Mouse (Mus musculus): ENCODE measurements around the gene Hip1r. TPM values are rescaled to one million over a fixed set of nuclear protein-coding genes. Genes with fewer than 3 reads are reported as not detected.

Hip1r gene
- total and polyA plus RNA-seq, 3 experiments: 7.9 to 21.7 (median 14.9) TPM

DNA sequence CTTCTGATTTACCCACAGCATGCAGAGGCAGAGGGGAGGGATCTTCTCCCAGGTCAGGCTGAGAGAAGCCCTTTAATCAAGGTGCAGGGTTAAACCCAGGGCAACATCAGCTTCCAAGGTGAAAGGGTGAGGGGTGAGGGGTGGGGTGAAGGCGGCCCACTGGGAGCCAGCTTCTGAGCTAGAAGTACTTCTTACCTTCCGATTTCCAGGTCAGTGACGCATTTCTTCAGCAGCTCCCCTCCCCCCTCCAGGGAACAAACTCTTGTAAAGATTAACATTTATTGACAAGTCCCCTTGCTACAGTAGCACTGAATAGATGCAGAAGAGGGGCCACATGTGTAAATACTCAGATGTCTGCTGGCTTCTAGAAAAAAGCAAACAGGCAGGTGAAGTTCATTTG is 3.8 kb downstream of the Hip1r start:
- Histone ChIP-seq H3K4me3 (ENCODE audit: low read depth, low read length) (no peak overlapping the region), H3K36me3 (replicated peaks) (peaks cover 43% of the 10 kb centered on the region), H3K4me1 (ENCODE audit: insufficient read depth, low read depth, low read length) (peaks cover 32% of the 10 kb centered on the region), H3K27me3 (ENCODE audit: insufficient read depth, low read length) (peaks cover 9% of the 10 kb centered on the region), H3K9me3 (replicated peaks) (no peaks in the 10 kb centered on the region)
- ATAC-seq (ENCODE audit: extremely low read depth, insufficient number of reproducible peaks, low FRiP score, poor library complexity, severe bottlenecking) (no peak), DNase-seq (ENCODE audit: low spot score) (no peak)
- TF ChIP-seq POLR2AphosphoS5 (IDR thresholded peaks at IDR 0.05; ENCODE audit: insufficient replicate concordance, low read depth, low read length) (no peak), CTCF (IDR thresholded peaks at IDR 0.05; ENCODE audit: low read depth, low read length) (no peak)

DNA sequence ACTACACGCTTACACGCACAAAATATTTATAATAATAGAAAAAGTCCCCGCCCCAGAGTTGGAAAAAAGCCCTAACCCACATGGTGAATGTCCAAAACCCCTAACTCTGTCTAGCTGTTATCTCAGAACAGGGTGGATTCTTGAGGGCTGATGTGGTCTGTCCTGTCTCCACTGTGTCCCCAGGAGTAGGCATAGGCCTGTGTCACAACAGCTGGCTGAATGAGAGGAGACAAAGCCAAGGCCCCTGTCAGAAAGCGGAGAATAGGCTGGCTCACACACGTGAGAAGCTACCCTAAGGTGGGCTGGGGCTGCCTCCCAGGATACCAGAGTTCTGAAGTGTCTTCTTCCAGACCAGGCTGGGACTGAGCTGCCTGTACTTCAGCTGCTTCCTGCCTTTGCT is 4.7 kb downstream of the Hip1r start:
- TF ChIP-seq POLR2AphosphoS5 (IDR thresholded peaks at IDR 0.05; ENCODE audit: insufficient replicate concordance, low read depth, low read length): no peak
- TF ChIP-seq GATA1 (IDR thresholded peaks at IDR 0.05; ENCODE audit: borderline replicate concordance, low read length): no peak
- no peak for TF ChIP-seq CTCF (IDR thresholded peaks at IDR 0.05; ENCODE audit: low read depth, low read length)
- TF ChIP-seq TAL1 (conservative IDR thresholded peaks at IDR 0.05; ENCODE audit: low read depth, low read length): no peak
- no peak for TF ChIP-seq GATA2 (IDR thresholded peaks at IDR 0.05; ENCODE audit: borderline replicate concordance, low read depth, low read length)
- DNase-seq (ENCODE audit: low spot score) (no peak), ATAC-seq (ENCODE audit: extremely low read depth, insufficient number of reproducible peaks, low FRiP score, poor library complexity, severe bottlenecking) (no peak)
- Histone ChIP-seq H3K4me1 (ENCODE audit: insufficient read depth, low read depth, low read length) (peaks cover 36% of the 10 kb centered on the region), H3K36me3 (replicated peaks) (peaks cover 43% of the 10 kb centered on the region), H3K4me3 (ENCODE audit: low read depth, low read length) (no peak overlapping the region), H3K9me3 (replicated peaks) (no peaks in the 10 kb centered on the region), H3K27me3 (ENCODE audit: insufficient read depth, low read length) (peaks cover 2% of the 10 kb centered on the region; the same call in 1 of the 2 replicates)

- no peak for DNase-seq (ENCODE audit: low spot score)
- peaks cover 28% of the 10 kb centered on the region for H3K4me1 ChIP-seq (ENCODE audit: insufficient read depth, low read depth, low read length)
- no peak for TF ChIP-seq GATA2 (IDR thresholded peaks at IDR 0.05; ENCODE audit: borderline replicate concordance, low read depth, low read length)
- TF ChIP-seq POLR2AphosphoS5 (IDR thresholded peaks at IDR 0.05; ENCODE audit: insufficient replicate concordance, low read depth, low read length): no peak
- TF ChIP-seq GATA1 (IDR thresholded peaks at IDR 0.05; ENCODE audit: borderline replicate concordance, low read length): no peak
- TF ChIP-seq TAL1 (conservative IDR thresholded peaks at IDR 0.05; ENCODE audit: low read depth, low read length): no peak
- TF ChIP-seq CTCF (IDR thresholded peaks at IDR 0.05; ENCODE audit: low read depth, low read length): no peak
- no peaks in the 10 kb centered on the region; the same call in 1 of the 2 replicates for H3K27me3 ChIP-seq (ENCODE audit: insufficient read depth, low read length)
- no peak overlapping the region for H3K4me3 ChIP-seq (ENCODE audit: low read depth, low read length)
- H3K36me3 ChIP-seq (replicated peaks): peaks cover 48% of the 10 kb centered on the region
- ATAC-seq (ENCODE audit: extremely low read depth, insufficient number of reproducible peaks, low FRiP score, poor library complexity, severe bottlenecking): no peak
- no peaks in the 10 kb centered on the region for H3K9me3 ChIP-seq (replicated peaks)
Measured at GRCm38 (mm10) chr5:123979221-123979979, 6.0 kb downstream of the Hip1r start.

- Histone ChIP-seq H3K36me3 (replicated peaks) (peaks cover 52% of the 10 kb centered on the region), H3K4me1 (ENCODE audit: insufficient read depth, low read depth, low read length) (peaks cover 25% of the 10 kb centered on the region), H3K9me3 (replicated peaks) (no peaks in the 10 kb centered on the region), H3K27me3 (ENCODE audit: insufficient read depth, low read length) (no peaks in the 10 kb centered on the region; the same call in 1 of the 2 replicates), H3K4me3 (ENCODE audit: low read depth, low read length) (no peak overlapping the region)
- ATAC-seq (ENCODE audit: extremely low read depth, insufficient number of reproducible peaks, low FRiP score, poor library complexity, severe bottlenecking) (no peak), DNase-seq (ENCODE audit: low spot score) (no peak)
- no peak for TF ChIP-seq CTCF (IDR thresholded peaks at IDR 0.05; ENCODE audit: low read depth, low read length)
- no peak for TF ChIP-seq GATA2 (IDR thresholded peaks at IDR 0.05; ENCODE audit: borderline replicate concordance, low read depth, low read length)
- no peak for TF ChIP-seq GATA1 (IDR thresholded peaks at IDR 0.05; ENCODE audit: borderline replicate concordance, low read length)
- TF ChIP-seq TAL1 (conservative IDR thresholded peaks at IDR 0.05; ENCODE audit: low read depth, low read length): no peak
- no peak for TF ChIP-seq POLR2AphosphoS5 (IDR thresholded peaks at IDR 0.05; ENCODE audit: insufficient replicate concordance, low read depth, low read length)
Measured at GRCm38 (mm10) chr5:123979980-123980369, 6.5 kb downstream of the Hip1r start.

- Histone ChIP-seq H3K9me3 (replicated peaks) (no peaks in the 10 kb centered on the region), H3K36me3 (replicated peaks) (peaks cover 57% of the 10 kb centered on the region), H3K4me1 (ENCODE audit: insufficient read depth, low read depth, low read length) (peaks cover 18% of the 10 kb centered on the region), H3K27me3 (ENCODE audit: insufficient read depth, low read length) (no peaks in the 10 kb centered on the region; the same call in 1 of the 2 replicates), H3K4me3 (ENCODE audit: low read depth, low read length) (no peak overlapping the region)
- ATAC-seq (ENCODE audit: extremely low read depth, insufficient number of reproducible peaks, low FRiP score, poor library complexity, severe bottlenecking) (no peak), DNase-seq (ENCODE audit: low spot score) (no peak)
- TF ChIP-seq POLR2AphosphoS5 (IDR thresholded peaks at IDR 0.05; ENCODE audit: insufficient replicate concordance, low read depth, low read length) (no peak), GATA2 (IDR thresholded peaks at IDR 0.05; ENCODE audit: borderline replicate concordance, low read depth, low read length) (no peak), TAL1 (conservative IDR thresholded peaks at IDR 0.05; ENCODE audit: low read depth, low read length) (no peak), CTCF (IDR thresholded peaks at IDR 0.05; ENCODE audit: low read depth, low read length) (no peak), GATA1 (IDR thresholded peaks at IDR 0.05; ENCODE audit: borderline replicate concordance, low read length) (no peak)
Measured at GRCm38 (mm10) chr5:123980521-123981249, 7.3 kb downstream of the Hip1r start.

- Histone ChIP-seq H3K36me3 (replicated peaks) (peaks cover 56% of the 10 kb centered on the region), H3K27me3 (ENCODE audit: insufficient read depth, low read length) (no peaks in the 10 kb centered on the region; the same call in 1 of the 2 replicates), H3K4me1 (ENCODE audit: insufficient read depth, low read depth, low read length) (peaks cover 12% of the 10 kb centered on the region), H3K9me3 (replicated peaks) (no peaks in the 10 kb centered on the region), H3K4me3 (ENCODE audit: low read depth, low read length) (no peak overlapping the region)
- DNase-seq (ENCODE audit: low spot score) (no peak), ATAC-seq (ENCODE audit: extremely low read depth, insufficient number of reproducible peaks, low FRiP score, poor library complexity, severe bottlenecking) (no peak)
- TF ChIP-seq POLR2AphosphoS5 (IDR thresholded peaks at IDR 0.05; ENCODE audit: insufficient replicate concordance, low read depth, low read length): no peak
- no peak for TF ChIP-seq TAL1 (conservative IDR thresholded peaks at IDR 0.05; ENCODE audit: low read depth, low read length)
- TF ChIP-seq CTCF (IDR thresholded peaks at IDR 0.05; ENCODE audit: low read depth, low read length): no peak
Measured at GRCm38 (mm10) chr5:123981250-123981554, 7.8 kb downstream of the Hip1r start.
